Mouse (Mus musculus): ENCODE results near the gene Cox6b1.

- TF ChIP-seq EP300 (IDR thresholded peaks at IDR 0.05; ENCODE audit: insufficient read depth, low read depth, low read length) (no peak), POLR2A (IDR thresholded peaks at IDR 0.05; ENCODE audit: insufficient read depth, low read depth, low read length) (no peak), CTCF (IDR thresholded peaks at IDR 0.05) (no peak)
These were observed 9.8 kb upstream of the Cox6b1 start, which contains the start of gene Etv2 for GRCm38 (mm10) chr7:30635752-30636151.
